Mouse (Mus musculus) hematopoietic stem cell, adult 5-6 weeks (primary cell): Measurements from ENCODE around the gene Olfr1535. TPM values are rescaled to one million over a fixed set of nuclear protein-coding genes. Genes with fewer than 3 reads are reported as not detected.
A peak's percentile ranks its signal among the peaks of the same experiment; 100 is the strongest.

ENCODE experiments used
- ATAC-seq, 2 experiments: fragments of 125-278 bp in 1 of 2; replicated peaks in 1 of 2; 2 replicates each; pipeline ENCODE4 v1.8.0; 2016 to 2017; ENCODE audit warnings: inconsistent platforms in 2 of 2, mild to moderate bottlenecking in 2 of 2, moderate number of reproducible peaks in 2 of 2, low read depth in 1 of 2, moderate TSS enrichment in 1 of 2; ENCODE audit not compliant: low FRiP score in 2 of 2, poor library complexity in 2 of 2, severe bottlenecking in 2 of 2, insufficient read depth in 1 of 2, low TSS enrichment in 1 of 2
- total RNA-seq: library from RNA; stranded (forward); fragments of 172-1452, 232-1000 nt; gene quantifications from 2 replicates; pipeline ENCODE4 v1.2.3, GENCODE M21; 2017

Olfr1535 gene
- total RNA-seq, result not detected in 2 replicates

GRCm38 (mm10) chr13:21559793-21560192 lies at the start of gene Olfr1535:
Gene Olfr1535 (minus strand): TSS chr13:21559893.
- no peak for ATAC-seq

DNA sequence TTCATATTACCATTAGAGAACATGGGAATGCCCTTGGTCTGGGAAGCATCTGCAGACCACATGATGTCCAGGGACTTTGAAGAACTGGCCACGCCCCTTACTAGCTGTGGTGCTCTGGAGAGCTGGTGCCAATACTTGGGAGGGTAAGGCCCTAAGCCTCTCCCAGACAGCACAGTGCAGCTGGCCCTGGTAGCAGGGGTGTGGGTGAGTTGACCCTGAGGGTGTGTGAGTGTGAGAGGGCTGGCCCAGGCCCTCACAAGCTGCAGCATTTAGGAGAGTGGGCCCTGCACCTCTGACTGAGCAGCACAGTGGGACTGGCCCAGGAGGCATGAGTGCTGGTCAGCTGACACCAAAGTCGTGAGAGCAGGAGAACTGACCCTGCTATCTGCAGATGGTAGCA lies 31.9 kb upstream of the Olfr1535 start:
- ATAC-seq, result no peak

- ATAC-seq, result no peak
Measured at GRCm38 (mm10) chr13:21581659-21582058, 22.0 kb upstream of the Olfr1535 start, which contains the start of gene Olfr1364. Gene Olfr1364 (minus strand): TSS chr13:21581759.

DNA sequence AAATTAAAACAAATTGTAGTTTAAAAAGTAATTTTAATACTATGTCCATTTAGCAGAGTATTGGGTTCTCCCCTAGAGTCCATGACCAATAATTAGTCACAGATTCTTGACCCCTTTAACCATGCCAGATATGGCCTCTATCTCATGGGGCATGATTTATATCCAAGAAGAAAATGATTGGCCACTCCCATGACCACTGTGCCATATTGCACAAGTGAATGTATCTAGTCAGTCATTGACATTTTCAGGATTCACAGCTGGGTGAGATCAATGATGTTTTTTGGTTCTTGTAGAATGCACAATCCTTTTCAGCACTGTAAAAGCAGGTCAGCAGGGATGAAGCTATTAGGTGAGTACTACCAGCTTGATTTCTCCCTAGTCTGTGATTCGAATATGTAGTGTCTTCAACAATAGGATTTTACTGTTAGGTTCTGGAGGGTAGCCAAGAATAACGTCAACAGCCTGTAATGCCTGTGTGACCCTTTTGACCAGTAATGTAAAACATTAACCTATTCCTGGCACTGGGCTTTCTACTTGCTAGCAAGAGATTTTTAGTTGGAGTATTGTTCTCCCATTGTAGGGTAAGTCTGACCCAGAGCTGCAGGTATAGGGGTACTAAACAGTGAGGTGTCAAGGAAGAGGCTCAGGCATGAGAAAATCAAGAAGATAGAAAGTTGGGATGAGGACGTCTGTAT lies 9.1 kb downstream of the Olfr1535 start:
- no peak for ATAC-seq

DNA sequence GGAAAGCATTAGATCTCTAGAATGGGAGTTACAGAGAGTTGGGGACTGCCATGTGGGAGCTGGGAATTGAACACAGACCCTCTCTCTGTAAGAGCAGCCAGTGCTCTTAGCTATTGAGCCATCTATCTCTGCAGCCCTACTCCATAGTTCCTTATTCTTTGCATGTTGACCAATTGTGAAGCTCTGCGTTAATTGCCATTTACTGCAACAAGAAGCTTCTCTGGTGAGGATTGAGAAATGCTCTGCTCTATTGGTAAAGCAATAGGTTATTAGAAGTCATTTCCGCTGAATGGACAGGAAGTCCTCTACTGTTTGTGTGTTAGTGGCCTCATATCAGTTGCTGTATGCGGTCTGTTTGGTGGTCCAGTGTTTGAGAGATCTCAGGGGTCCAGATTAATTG lies 10.2 kb downstream of the Olfr1535 start:
- peak in 1 of 2 experiments; percentile 42; a peak in 1 of 4 replicates for ATAC-seq

DNA sequence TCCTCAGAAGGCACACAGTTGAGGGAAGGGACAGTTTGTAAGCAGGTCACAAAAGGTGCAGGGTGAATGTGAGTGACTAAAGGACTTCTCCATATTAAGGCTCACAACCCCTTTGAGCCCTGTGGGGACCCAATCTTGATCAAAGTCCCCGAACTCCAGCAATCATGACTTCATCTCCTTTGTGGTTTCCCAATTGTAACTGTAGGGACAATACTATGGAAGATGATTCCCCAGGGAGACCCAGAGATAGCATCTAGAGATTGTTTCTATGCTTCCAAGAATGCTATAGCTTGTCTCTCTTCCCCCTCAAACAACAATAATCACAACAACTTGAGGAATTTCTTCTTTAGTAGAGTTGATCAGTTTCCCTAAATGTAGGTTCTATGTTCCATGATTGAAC lies 17.0 kb downstream of the Olfr1535 start, which contains the start of gene Olfr1366:
Gene Olfr1366 (minus strand): TSS at position 101 of the 400 bp plus-strand sequence.
- no peak for ATAC-seq

DNA sequence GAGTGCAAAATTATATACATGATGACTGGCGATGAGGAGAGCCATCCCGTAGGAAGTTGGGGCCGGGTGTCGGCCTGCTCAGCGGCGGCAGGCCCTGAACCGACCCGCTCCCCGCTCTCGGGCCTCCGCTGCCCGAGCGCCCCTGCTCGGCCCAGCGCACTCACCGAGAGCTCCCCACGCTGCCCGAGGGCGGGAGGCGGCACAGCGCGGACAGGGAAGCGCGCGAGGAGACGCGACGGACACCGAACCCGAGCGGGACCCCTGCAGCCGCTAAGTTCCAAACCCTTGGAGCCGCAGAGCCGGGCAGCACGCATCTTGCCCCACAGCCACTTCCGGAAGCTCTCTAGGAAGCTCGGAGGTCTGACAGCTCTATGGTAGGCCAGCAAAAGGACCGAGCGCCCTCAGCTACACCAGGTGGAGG lies 28.9 kb downstream of the Olfr1535 start, which contains the start of gene Zkscan8:
Gene Zkscan8 (minus strand): TSS at position 340 of the 421 bp plus-strand sequence.
- peak; percentile 99 to 100 for ATAC-seq

- ATAC-seq, result no peak
Measured at GRCm38 (mm10) chr13:21530136-21530535, 29.6 kb downstream of the Olfr1535 start.

DNA sequence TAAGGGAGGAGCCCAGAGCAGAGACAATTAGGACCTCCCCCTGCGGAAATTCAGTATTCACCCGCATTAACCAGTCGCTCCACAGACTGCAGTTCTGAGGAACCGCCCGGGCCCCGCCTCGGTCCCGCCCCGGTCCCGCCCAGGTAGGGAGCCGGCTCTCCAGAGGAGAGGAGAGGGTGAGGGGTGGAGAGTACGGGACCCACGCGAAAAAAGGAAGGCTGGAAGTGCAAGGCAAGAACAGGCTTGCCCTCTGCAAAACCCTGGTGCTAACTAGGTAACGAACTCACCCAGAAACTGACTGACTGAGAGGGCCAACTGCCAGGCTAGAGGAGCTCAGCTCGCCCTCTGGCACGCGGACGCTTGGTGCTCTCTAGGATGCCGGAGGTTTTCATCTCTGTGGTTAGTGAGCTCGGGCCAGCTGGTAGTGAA lies 53.5 kb downstream of the Olfr1535 start:
- peak; percentile 99 to 100 for ATAC-seq

Other genes with a start within 250 kb of the Olfr1535 start
- not detected in 2 replicates for gene Gpx6, start 247.8 kb downstream of the Olfr1535 start, total RNA-seq
- not detected in 2 replicates for gene Olfr1367, start 213.0 kb downstream of the Olfr1535 start, total RNA-seq
- gene Zscan12, start 197.1 kb downstream of the Olfr1535 start, total RNA-seq, result 10.2 and 12.5 TPM in 2 replicates
- gene Zkscan3, start 157.1 kb downstream of the Olfr1535 start, total RNA-seq, result 41.1 and 49.8 TPM in 2 replicates
- 0.88 and 2.2 TPM in 2 replicates for gene Pgbd1, start 118.8 kb downstream of the Olfr1535 start, total RNA-seq
- gene Zscan26, start 106.2 kb downstream of the Olfr1535 start, total RNA-seq, result 38.0 and 39.3 TPM in 2 replicates
- 1.7 TPM in 1 of 2 replicates, not detected in the other for gene Nkapl, start 91.4 kb downstream of the Olfr1535 start, total RNA-seq
- 1.4 and 1.6 TPM in 2 replicates for gene Zkscan4, start 81.0 kb downstream of the Olfr1535 start, total RNA-seq
- not detected in 2 replicates for gene Gm10065, start 80.5 kb downstream of the Olfr1535 start, total RNA-seq
- gene AK157302, start 64.7 kb downstream of the Olfr1535 start, total RNA-seq, result 0.19 and 0.25 TPM in 2 replicates
- 2.6 and 6.6 TPM in 2 replicates for gene Gm11273, start 58.5 kb downstream of the Olfr1535 start, total RNA-seq
- gene Zkscan8, start 28.8 kb downstream of the Olfr1535 start, total RNA-seq, result 18.2 and 21.3 TPM in 2 replicates
- gene Olfr1366, start 17.1 kb downstream of the Olfr1535 start, total RNA-seq, result not detected in 2 replicates
- not detected in 2 replicates for gene Olfr1364, start 21.9 kb upstream of the Olfr1535 start, total RNA-seq
- not detected in 2 replicates for gene Olfr1362, start 54.1 kb upstream of the Olfr1535 start, total RNA-seq
- gene Olfr11, start 82.6 kb upstream of the Olfr1535 start, total RNA-seq, result not detected in 2 replicates
- not detected in 2 replicates for gene Olfr1361, start 103.5 kb upstream of the Olfr1535 start, total RNA-seq
- gene Olfr1360, start 117.5 kb upstream of the Olfr1535 start, total RNA-seq, result not detected in 2 replicates
- not detected in 2 replicates for gene Olfr1359, start 138.2 kb upstream of the Olfr1535 start, total RNA-seq
- gene Hist1h2bl, start 156.2 kb upstream of the Olfr1535 start, total RNA-seq, result 207 and 226 TPM in 2 replicates
- gene Hist1h2ai, start 156.5 kb upstream of the Olfr1535 start, total RNA-seq, result 605 and 1,529 TPM in 2 replicates
- 66.5 and 218 TPM in 2 replicates for gene Hist1h3h, start 157.8 kb upstream of the Olfr1535 start, total RNA-seq
- gene Hist1h2bm, start 162.2 kb upstream of the Olfr1535 start, total RNA-seq, result 228 and 356 TPM in 2 replicates
- gene Hist1h4j, start 175.2 kb upstream of the Olfr1535 start, total RNA-seq, result 134 and 252 TPM in 2 replicates
- gene Hist1h4k, start 190.6 kb upstream of the Olfr1535 start, total RNA-seq, result 1,343 and 1,971 TPM in 2 replicates
- 437 and 599 TPM in 2 replicates for gene Hist1h2ak, start 193.9 kb upstream of the Olfr1535 start, total RNA-seq
- 843 and 1,062 TPM in 2 replicates for gene Hist1h2bn, start 194.2 kb upstream of the Olfr1535 start, total RNA-seq
- 487 and 689 TPM in 2 replicates for gene Hist1h1b, start 220.7 kb upstream of the Olfr1535 start, total RNA-seq
- 102 and 199 TPM in 2 replicates for gene Hist1h3i, start 223.5 kb upstream of the Olfr1535 start, total RNA-seq
- gene Hist1h2an, start 227.3 kb upstream of the Olfr1535 start, total RNA-seq, result 238 and 317 TPM in 2 replicates
- gene Hist1h2bp, start 227.6 kb upstream of the Olfr1535 start, total RNA-seq, result 17.5 and 24.0 TPM in 2 replicates